Mouse (Mus musculus) central nervous system, embryonic 14 days (tissue): ENCODE measurements around the gene Prlr. TPM values are rescaled to one million over a fixed set of nuclear protein-coding genes. Genes with fewer than 3 reads are reported as not detected.

Experiments
- polyA plus RNA-seq: library from polyadenylated mRNA; depleted of rRNA; stranded (reverse); fragments of >200 nt; gene quantifications from 2 replicates; pipeline ENCODE4 v1.2.3, GENCODE M21; 2012; rRNA removed

Gene Prlr
- polyA plus RNA-seq, result 0.28 and 0.49 TPM in 2 replicates

GRCm38 (mm10) chr15:10177083-10177482 is at the start of gene Prlr:
Prlr (plus strand) TSS chr15:10177238.

GRCm38 (mm10) chr15:10325080-10325479 is 148.0 kb downstream of the Prlr start, which contains the start of gene Gm21973:
Gm21973 (plus strand) TSS chr15:10325380.

GRCm38 (mm10) chr15:10358039-10358948 is 181.3 kb downstream of the Prlr start, which contains the start of gene Agxt2:
Agxt2 (plus strand) TSS chr15:10358532.

Other genes with a start within 250 kb of the Prlr start
- gene Gm21973, start 148.1 kb downstream of the Prlr start, polyA plus RNA-seq, result not detected in 2 replicates
- not detected in 2 replicates for gene Agxt2, start 181.3 kb downstream of the Prlr start, polyA plus RNA-seq